Mouse (Mus musculus): ENCODE results near the gene Ptpru. TPM values are rescaled to one million over a fixed set of nuclear protein-coding genes. Genes with fewer than 3 reads are reported as not detected.
A peak's percentile ranks its signal among the peaks of the same experiment; 100 is the strongest.

The Ptpru gene
- polyA plus RNA-seq, 1 experiment from 2014 or later, result 2.1 TPM

GRCm38 (mm10) chr4:131778616-131779275 lies 59.3 kb downstream of the Ptpru start:
- Histone ChIP-seq H3K36me3 (no peaks in the 10 kb centered on the region), H3K9ac (no peak overlapping the region), H3K4me3 (replicated peaks) (no peak overlapping the region), H3K27me3 (0 out of 2 replicates have a peak, but pooled peaks cover 4% of the 10 kb centered on the region), H3K9me3 (replicated peaks) (no peaks in the 10 kb centered on the region), H3K27ac (no peak overlapping the region), H3K4me1 (replicated peaks) (no peaks in the 10 kb centered on the region), H3K4me2 (no peak overlapping the region)
- DNase-seq (no peak), ATAC-seq (ENCODE audit: low read depth) (no peak)
- 75% methylated on average over 14 of the region's 14 CpGs for WGBS (ENCODE audit: insufficient replicate concordance)

GRCm38 (mm10) chr4:131771384-131771783 lies 66.7 kb downstream of the Ptpru start:
- no peak overlapping the region for H3K4me2 ChIP-seq
- ATAC-seq (ENCODE audit: low read depth), result no peak

GRCm38 (mm10) chr4:131763911-131764310 lies 74.2 kb downstream of the Ptpru start:
- H3K4me2 ChIP-seq, result no peak overlapping the region
- WGBS (ENCODE audit: insufficient replicate concordance), result 79% methylated on average over 7 of the region's 7 CpGs
- DNase-seq, result no peak
- no peaks in the 10 kb centered on the region for H3K9me3 ChIP-seq (replicated peaks)
- no peak overlapping the region for H3K27ac ChIP-seq
- no peak overlapping the region for H3K9ac ChIP-seq
- no peak overlapping the region for H3K4me3 ChIP-seq (replicated peaks)
- no peaks in the 10 kb centered on the region for H3K27me3 ChIP-seq
- ATAC-seq (ENCODE audit: low read depth), result no peak
- H3K36me3 ChIP-seq, result no peaks in the 10 kb centered on the region
- H3K4me1 ChIP-seq (replicated peaks), result no peaks in the 10 kb centered on the region

More at GRCm38 (mm10) chr4:131771384-131771783, 66.7 kb downstream of the Ptpru start:
- Histone ChIP-seq H3K27ac (no peak overlapping the region), H3K27me3 (no peaks in the 10 kb centered on the region), H3K9ac (no peak overlapping the region), H3K36me3 (no peaks in the 10 kb centered on the region), H3K9me3 (replicated peaks) (no peaks in the 10 kb centered on the region), H3K4me3 (replicated peaks) (no peak overlapping the region), H3K4me1 (replicated peaks) (no peaks in the 10 kb centered on the region)
- 71% methylated on average over 11 of the region's 11 CpGs for WGBS (ENCODE audit: insufficient replicate concordance)
- DNase-seq, result no peak

- no peak overlapping the region for H3K27ac ChIP-seq
- H3K9ac ChIP-seq, result no peak overlapping the region
- no peak for ATAC-seq (ENCODE audit: low read depth)
- no peaks in the 10 kb centered on the region for H3K27me3 ChIP-seq
- H3K4me1 ChIP-seq (replicated peaks), result no peaks in the 10 kb centered on the region
- H3K4me3 ChIP-seq (replicated peaks), result no peak overlapping the region
- no peak for DNase-seq
- H3K36me3 ChIP-seq, result no peaks in the 10 kb centered on the region
- 50% methylated on average over 3 of the region's 3 CpGs for WGBS (ENCODE audit: insufficient replicate concordance)
- H3K9me3 ChIP-seq (replicated peaks), result no peaks in the 10 kb centered on the region
- H3K4me2 ChIP-seq, result no peak overlapping the region
Observed at GRCm38 (mm10) chr4:131763479-131763878, 74.6 kb downstream of the Ptpru start.

GRCm38 (mm10) chr4:131762211-131762784 lies 75.8 kb downstream of the Ptpru start:
- H3K9me3 ChIP-seq (replicated peaks), result no peaks in the 10 kb centered on the region
- WGBS (ENCODE audit: insufficient replicate concordance), result 61% methylated on average over 8 of the region's 8 CpGs
- no peaks in the 10 kb centered on the region for H3K36me3 ChIP-seq
- ATAC-seq (ENCODE audit: low read depth) (no peak), DNase-seq (no peak)
- H3K27ac ChIP-seq, result no peak overlapping the region
- H3K4me3 ChIP-seq (replicated peaks), result no peak overlapping the region
- no peak overlapping the region for H3K4me2 ChIP-seq
- no peak overlapping the region for H3K9ac ChIP-seq
- H3K4me1 ChIP-seq (replicated peaks), result no peaks in the 10 kb centered on the region
- H3K27me3 ChIP-seq, result no peaks in the 10 kb centered on the region

- no peak overlapping the region for H3K4me3 ChIP-seq (replicated peaks)
- WGBS (ENCODE audit: insufficient replicate concordance), result 55% methylated on average over 9 of the region's 10 CpGs
- ATAC-seq (ENCODE audit: low read depth), result no peak
Observed at GRCm38 (mm10) chr4:131752204-131752837, 85.8 kb downstream of the Ptpru start.

GRCm38 (mm10) chr4:131751561-131751960 lies 86.5 kb downstream of the Ptpru start:
- H3K36me3 ChIP-seq, result no peaks in the 10 kb centered on the region
- H3K4me3 ChIP-seq (replicated peaks), result no peak overlapping the region
- no peak for DNase-seq
- no peak overlapping the region for H3K4me2 ChIP-seq
- H3K9ac ChIP-seq, result no peak overlapping the region
- H3K27ac ChIP-seq, result no peak overlapping the region
- ATAC-seq (ENCODE audit: low read depth), result no peak
- no peaks in the 10 kb centered on the region for H3K4me1 ChIP-seq (replicated peaks)
- no peaks in the 10 kb centered on the region for H3K9me3 ChIP-seq (replicated peaks)
- 49% methylated on average over 7 of the region's 7 CpGs for WGBS (ENCODE audit: insufficient replicate concordance)
- H3K27me3 ChIP-seq, result no peaks in the 10 kb centered on the region

More at GRCm38 (mm10) chr4:131752204-131752837, 85.8 kb downstream of the Ptpru start:
- no peak overlapping the region for H3K4me2 ChIP-seq
- H3K4me1 ChIP-seq (replicated peaks), result no peaks in the 10 kb centered on the region
- DNase-seq, result no peak
- H3K27ac ChIP-seq, result no peak overlapping the region
- no peaks in the 10 kb centered on the region for H3K9me3 ChIP-seq (replicated peaks)
- H3K9ac ChIP-seq, result no peak overlapping the region
- no peaks in the 10 kb centered on the region for H3K27me3 ChIP-seq
- H3K36me3 ChIP-seq, result no peaks in the 10 kb centered on the region

- Histone ChIP-seq H3K4me1 (replicated peaks) (no peaks in the 10 kb centered on the region), H3K4me3 (replicated peaks) (no peak overlapping the region), H3K9ac (no peak overlapping the region), H3K9me3 (replicated peaks) (no peaks in the 10 kb centered on the region), H3K36me3 (no peaks in the 10 kb centered on the region), H3K27me3 (no peaks in the 10 kb centered on the region), H3K27ac (no peak overlapping the region), H3K4me2 (no peak overlapping the region)
- ATAC-seq (ENCODE audit: low read depth), result no peak
- WGBS (ENCODE audit: insufficient replicate concordance), result 57% methylated on average over 6 of the region's 6 CpGs
- DNase-seq, result peak; percentile 11
Observed at GRCm38 (mm10) chr4:131749802-131750201, 88.3 kb downstream of the Ptpru start.

- H3K4me1 ChIP-seq (replicated peaks), result no peaks in the 10 kb centered on the region
- no peak for DNase-seq
- no peak overlapping the region for H3K9ac ChIP-seq
- H3K4me3 ChIP-seq (replicated peaks), result no peak overlapping the region
- no peak overlapping the region for H3K4me2 ChIP-seq
- 38% methylated on average over 5 of the region's 5 CpGs for WGBS (ENCODE audit: insufficient replicate concordance)
- ATAC-seq (ENCODE audit: low read depth), result no peak
- H3K9me3 ChIP-seq (replicated peaks), result no peaks in the 10 kb centered on the region
- no peaks in the 10 kb centered on the region for H3K27me3 ChIP-seq
- no peaks in the 10 kb centered on the region for H3K36me3 ChIP-seq
- H3K27ac ChIP-seq, result no peak overlapping the region
Observed at GRCm38 (mm10) chr4:131744685-131745043, 93.4 kb downstream of the Ptpru start.

GRCm38 (mm10) chr4:131743831-131744684 lies 94.0 kb downstream of the Ptpru start:
- DNase-seq, result no peak

GRCm38 (mm10) chr4:131743031-131743430 lies 95.1 kb downstream of the Ptpru start:
- no peaks in the 10 kb centered on the region for H3K36me3 ChIP-seq
- no peak overlapping the region for H3K9ac ChIP-seq
- no peaks in the 10 kb centered on the region for H3K9me3 ChIP-seq (replicated peaks)
- no peak overlapping the region for H3K4me3 ChIP-seq (replicated peaks)
- H3K27ac ChIP-seq, result no peak overlapping the region
- no peak overlapping the region for H3K4me2 ChIP-seq
- no peaks in the 10 kb centered on the region for H3K27me3 ChIP-seq
- ATAC-seq (ENCODE audit: low read depth) (no peak), DNase-seq (no peak)
- H3K4me1 ChIP-seq (replicated peaks), result no peaks in the 10 kb centered on the region
- WGBS (ENCODE audit: insufficient replicate concordance), result 52% methylated on average over 13 of the region's 13 CpGs

More at GRCm38 (mm10) chr4:131743831-131744684, 94.0 kb downstream of the Ptpru start:
- no peak for ATAC-seq (ENCODE audit: low read depth)
- WGBS (ENCODE audit: insufficient replicate concordance), result 8% methylated on average over 5 of the region's 5 CpGs
- H3K4me3 ChIP-seq (replicated peaks), result no peak overlapping the region
- H3K9me3 ChIP-seq (replicated peaks), result no peaks in the 10 kb centered on the region
- no peaks in the 10 kb centered on the region for H3K27me3 ChIP-seq
- no peaks in the 10 kb centered on the region for H3K4me1 ChIP-seq (replicated peaks)
- no peak overlapping the region for H3K27ac ChIP-seq
- no peak overlapping the region for H3K4me2 ChIP-seq
- H3K9ac ChIP-seq, result no peak overlapping the region
- H3K36me3 ChIP-seq, result no peaks in the 10 kb centered on the region
